Mouse (Mus musculus) ES-CJ7 (cell line): ENCODE results near the gene Trio.

Experiments
- DNase-seq: peaks from one replicate; pipeline ENCODE4 v3.0.0; 2011; ENCODE audit warnings: low read depth, low spot score

Trio gene

DNA sequence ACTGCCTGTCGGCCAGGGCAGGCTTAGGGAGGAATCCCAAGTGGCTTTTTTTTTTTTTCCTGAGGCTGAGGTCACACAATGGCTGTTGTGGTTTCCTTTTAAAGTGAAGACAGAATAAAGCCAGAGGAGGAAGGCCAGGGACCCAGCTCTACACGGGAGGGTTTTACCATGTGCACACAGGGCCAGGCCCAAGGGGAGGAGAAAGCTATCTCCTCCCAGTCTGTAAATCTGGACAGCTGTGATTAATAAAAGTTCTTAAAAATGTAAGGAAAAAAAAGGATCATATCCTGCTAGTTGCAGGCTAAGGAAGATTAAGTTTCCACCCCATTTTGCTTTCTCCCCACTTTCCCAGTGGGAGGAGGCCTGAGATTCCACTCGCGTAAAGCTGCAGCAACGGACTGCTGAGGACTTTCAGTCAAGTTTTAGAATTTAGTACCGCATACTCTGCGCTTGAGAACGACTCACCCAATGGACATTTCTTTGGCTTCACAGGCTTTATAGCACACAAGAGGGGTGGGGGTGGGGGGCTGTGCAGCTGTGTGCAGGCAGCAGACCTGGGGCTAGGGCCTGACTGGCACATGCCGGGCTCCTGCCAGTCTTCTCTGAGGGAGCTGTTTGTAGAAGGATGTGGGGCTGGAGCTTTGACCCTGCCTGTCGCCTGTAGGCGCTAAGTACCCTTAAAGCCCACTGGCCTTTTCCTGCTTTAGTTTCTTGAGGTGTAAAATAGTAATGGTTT, 248.0 kb downstream of the Trio start:
- DNase-seq, result no peak

DNA sequence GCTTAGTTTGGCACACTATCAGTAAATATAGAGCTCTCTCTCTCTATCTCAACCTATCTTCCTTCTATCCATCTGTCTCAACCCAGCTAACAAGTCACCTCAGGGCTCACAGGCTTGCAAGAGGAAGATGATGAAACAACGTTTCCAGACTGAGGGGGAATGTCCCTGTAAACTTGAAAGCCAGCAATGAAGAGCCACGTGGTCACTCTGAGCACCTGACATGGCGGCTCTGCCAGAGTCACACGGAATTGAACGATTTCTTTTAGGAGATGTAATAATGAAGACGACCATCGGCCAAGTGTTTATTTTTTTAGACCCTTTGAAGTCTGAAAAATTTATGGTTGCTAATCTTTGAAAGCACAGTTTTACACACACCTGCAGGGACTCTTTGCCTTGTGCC, 251.2 kb downstream of the Trio start:
- no peak for DNase-seq

GRCm38 (mm10) chr15:27772125-27772627, 253.5 kb downstream of the Trio start:
- no peak for DNase-seq

GRCm38 (mm10) chr15:27771581-27771980, 254.1 kb downstream of the Trio start:
- DNase-seq, result no peak

GRCm38 (mm10) chr15:27770513-27771196, 255.0 kb downstream of the Trio start:
- DNase-seq, result no peak

GRCm38 (mm10) chr15:27761416-27761815, 264.2 kb downstream of the Trio start:
- no peak for DNase-seq

DNA sequence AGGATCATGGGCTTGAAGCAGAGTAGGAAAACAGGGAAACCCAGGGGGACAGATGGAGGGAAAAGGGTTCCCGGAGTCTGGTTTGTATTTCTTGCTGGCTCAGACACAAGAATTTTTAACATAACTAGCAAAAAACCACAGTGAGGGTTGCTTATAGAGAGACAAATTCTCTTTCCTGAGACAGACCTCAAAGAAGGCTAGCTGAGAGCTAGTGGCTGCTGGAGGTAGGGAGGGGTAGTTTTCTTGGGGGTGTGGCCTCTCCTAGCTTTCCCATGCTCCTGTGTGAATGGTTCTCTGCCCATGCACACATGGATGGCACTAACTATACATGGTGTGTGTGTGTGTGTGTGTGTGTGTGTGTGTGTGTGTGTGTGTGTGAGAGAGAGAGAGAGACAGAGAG, 265.0 kb downstream of the Trio start:
- no peak for DNase-seq

DNA sequence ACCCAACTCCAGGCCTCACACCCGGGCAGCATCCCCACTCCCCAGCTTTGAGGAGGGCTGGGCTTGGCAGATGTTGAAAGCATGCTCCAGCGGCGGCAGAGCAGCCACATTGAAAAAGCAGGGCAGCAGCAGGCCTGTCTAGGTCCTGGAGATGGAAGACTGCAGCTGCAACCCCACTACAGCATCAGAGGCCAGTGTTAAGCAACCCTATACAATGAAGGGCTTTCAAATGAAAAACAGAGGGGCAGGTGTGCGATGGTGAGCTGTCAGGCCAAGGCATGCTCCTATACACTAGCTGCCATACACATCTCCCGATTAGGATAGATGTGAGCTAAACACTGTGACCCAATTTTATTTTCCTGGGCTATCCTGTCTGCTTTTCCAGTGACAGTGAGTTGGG, 265.8 kb downstream of the Trio start:
- DNase-seq, result no peak

DNA sequence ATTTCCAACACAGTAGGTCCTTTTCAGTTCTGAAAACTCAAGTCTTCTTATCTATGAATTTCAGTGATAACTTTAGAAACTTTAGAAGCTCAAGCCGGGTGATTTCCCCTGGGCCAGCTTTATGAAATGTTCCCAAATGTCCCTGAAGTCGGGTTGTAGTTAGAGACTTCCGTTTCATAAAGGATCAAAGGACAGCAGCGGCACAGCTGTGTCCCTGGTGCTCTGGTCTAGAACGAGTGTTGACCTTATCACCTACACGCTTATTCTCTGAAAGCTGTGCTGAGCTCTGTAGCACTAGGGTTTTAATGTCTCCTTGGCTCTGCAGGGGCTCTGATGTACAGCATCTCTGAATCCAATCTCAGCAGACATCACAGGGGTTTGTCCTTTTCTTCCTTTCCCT, 267.0 kb downstream of the Trio start:
- DNase-seq, result no peak

DNA sequence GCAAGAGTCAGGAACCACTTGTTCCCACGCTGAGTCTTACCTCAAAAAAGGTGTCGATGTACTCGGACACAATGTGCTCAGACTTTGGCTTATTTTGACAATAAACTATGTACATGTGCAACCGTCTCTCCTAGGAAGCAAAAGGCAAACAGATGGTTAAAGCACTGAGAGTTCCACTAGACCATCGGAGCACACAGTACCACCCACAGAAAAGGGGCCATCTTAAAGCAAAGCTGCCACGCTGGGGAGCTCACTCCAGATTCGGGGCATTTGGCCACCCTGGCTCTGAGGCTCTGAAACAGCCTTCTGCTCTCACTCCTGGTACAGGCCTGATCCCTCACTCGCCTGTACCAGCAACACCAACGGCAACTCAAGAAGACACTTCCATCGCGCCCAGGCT, 269.2 kb downstream of the Trio start:
- no peak for DNase-seq

DNA sequence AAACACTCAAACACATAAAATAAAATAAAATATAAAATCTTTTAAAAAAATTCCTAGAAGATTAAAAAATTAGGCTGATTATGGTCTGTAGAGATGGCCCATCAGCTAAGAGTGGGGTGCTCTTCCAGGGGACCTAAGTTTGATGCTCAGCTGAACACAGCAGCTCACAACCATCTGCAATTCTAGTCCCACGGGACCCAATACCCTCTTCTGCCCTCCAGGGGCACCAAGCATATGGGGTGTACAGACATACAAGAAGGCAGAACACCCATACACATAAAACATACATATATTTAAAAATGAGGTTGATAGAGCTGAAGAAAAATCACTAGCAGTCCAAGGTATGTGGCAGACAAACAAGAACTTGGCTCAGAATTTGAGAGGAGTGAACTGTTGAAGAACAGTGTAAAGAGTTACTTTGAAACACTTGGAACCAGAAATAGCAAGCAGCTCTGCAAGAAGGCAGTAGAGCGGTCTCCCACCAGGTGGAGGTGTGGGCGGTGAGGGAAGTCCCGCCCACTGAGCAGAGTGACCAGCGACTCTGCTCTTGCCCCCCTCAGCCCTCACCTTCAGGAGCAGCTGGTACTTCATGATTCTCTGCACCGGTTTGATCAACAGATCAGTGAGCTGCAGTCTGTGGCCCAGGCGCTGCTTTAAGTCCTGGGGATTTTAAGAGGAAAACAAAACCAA, 270.9 kb downstream of the Trio start:
- DNase-seq, result no peak

DNA sequence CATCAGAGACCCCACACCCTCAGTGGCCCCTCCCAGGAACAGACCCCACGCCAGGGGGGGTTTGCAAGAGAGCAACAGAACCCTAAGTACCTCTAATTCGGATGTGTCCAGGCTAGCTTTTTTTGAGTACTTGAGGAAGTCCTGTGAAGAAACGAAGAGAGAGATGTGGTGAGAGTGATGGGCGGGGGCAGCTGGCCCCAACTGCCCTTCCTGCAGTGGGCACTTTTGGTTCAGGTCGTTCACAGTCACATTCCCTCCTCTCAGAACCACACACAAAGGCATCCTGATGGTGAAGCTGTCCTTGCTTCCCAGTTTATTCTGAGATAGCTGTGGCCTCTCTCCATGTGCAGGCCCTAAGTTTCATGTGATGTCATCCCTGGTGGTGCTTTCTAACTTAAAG, 271.7 kb downstream of the Trio start:
- DNase-seq, result no peak

- no peak for DNase-seq
Measured at GRCm38 (mm10) chr15:27752677-27753342, 272.8 kb downstream of the Trio start.

- peak; percentile 43 for DNase-seq
Measured at GRCm38 (mm10) chr15:27751612-27752405, 273.8 kb downstream of the Trio start.

DNA sequence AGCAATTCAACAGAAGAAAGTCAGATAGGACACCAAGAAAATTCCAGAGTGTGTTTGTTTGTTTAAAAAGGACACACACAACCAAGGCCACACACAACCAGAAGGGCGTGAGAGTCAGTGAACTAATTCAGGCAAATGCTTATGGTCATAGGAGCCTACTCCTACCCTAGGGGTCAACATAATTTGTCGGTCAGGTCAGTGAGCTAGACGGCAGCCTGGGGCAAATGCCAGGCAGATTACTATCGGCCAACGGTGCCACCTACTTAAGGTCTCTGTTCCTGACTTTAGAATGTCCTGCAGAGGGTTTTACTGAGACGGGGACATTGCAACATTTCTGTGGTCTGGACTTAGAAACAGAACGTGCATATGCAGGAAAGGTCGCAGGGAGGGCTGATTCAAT, 276.9 kb downstream of the Trio start:
- DNase-seq, result no peak

- DNase-seq, result peak; percentile 35
Measured at GRCm38 (mm10) chr15:27747512-27747911, 278.1 kb downstream of the Trio start.

DNA sequence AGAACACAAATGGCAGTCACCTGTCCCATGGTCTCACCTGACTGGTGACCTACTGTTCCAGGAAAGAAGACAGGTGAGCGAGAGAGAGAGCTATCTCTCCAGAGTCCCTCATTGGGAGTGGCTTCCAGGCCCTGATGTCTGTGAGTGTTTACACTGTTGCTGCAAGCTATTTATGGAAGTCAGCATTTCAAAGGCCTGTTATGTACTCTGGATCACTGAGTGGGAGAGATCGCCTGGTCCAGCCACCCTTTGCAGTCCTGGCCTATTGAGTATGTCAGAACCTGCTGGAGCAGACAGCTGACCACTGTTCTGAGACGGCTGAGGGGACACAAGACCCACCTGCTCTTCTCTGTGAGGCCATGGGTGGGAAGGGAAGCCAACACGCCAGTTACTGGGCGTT, 280.7 kb downstream of the Trio start:
- no peak for DNase-seq

DNA sequence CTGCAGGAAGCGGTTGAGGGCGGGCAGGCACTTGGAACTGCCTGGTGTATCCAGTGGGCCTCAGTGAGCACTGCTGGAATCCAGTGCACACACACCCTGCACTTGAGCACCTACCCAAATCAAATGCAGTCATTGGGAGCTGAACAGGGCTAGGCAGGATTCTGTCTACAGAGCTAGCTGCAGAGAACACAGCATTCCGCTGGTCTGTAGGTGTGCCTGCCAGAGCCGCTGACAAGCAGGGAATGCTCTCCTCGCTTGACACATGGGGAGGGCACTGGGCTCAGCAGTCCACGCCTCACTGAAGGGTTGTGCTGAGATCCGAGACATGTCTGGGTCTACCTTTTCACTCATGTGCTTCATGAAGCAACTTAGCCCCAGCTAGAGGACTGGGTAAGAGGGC, 285.6 kb downstream of the Trio start:
- no peak for DNase-seq

DNA sequence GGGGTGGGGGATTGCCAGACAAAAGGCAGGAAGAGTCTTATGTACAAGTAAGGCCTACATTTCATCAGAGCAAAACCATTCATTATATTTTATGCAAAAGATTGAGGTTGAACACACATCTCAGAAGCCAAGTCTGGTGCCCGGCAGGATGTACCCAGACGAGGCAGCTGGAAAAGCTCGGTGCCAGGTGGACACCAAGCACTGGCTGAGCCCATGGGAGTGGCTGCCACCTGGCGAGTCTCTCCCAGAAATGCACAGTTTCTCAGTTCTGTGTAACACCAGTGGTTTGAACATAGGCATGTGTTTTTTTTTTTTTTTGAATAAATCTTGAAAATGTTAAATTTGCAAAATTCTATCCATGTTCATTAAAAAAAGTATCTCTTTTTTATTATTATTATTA, 293.8 kb downstream of the Trio start:
- DNase-seq, result no peak

DNA sequence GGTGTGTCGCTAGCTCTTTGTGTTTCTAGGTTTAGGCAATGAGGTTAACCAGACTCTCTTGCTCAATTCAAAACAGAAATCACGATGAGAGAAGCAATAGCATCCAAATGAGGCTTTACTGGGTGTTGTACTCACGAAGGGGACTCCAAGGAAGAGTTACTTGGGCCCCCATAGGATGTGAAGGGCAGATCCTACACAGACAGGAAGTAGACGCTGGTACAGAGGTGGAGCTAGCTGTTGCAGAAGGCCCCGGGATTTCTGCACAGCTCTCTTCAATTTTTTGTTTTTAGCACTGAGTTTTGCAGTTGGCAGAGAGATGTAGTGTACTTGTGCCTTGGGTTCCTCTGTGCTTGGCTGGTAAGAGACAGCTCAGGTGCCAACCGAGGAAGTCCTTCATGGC, 299.4 kb downstream of the Trio start:
- DNase-seq, result no peak
